Mouse (Mus musculus): ENCODE measurements around the gene Cep295nl.
"Not testable (repeated sequence)": the region's sequence is repeated elsewhere in the genome, so short reads cannot be mapped to it uniquely, and the experiment has no call there.

Gene Cep295nl

DNA sequence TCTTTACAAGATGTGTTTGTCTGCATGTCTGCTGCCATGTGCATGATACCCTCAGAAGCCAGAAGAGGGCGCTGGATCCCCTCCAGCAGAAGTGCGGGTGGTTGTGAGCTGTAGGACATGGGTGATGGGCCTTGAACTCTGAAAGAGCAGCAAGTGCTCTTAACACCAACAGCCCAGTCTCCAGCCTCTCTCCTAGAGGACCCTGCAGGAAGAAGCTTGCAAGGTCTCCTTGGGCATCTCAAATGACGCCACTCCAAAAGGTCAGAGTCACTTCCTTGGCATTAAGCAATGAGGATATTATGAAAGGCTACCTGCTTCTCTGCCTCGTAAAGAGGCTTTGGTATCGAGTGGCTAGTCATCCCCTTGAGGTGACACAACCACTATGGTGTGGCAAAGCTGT lies 23.6 kb downstream of the Cep295nl start:
- peak in 1 of 2 experiments; percentile 24 for DNase-seq

DNA sequence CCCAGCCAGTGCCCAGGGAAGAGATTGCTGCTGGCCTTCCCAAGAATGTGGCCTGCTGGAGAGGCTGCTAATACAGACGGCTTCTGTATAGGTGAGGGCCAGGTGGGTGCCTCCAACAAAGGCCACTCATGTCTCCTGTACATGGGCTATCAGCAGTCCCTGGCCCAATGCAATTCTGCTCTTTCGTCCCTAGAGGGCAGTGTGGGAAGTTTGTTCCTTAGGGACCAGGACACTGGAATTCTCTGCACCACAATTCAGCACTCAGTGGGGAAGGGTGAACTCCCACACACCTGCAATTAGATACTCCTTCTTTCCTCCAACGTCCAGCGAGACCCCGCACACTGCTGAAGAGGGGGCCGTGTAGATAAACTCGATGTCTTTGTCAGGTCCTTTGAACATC lies 25.2 kb downstream of the Cep295nl start:
- DNase-seq: peak; percentile 34 to 55

DNA sequence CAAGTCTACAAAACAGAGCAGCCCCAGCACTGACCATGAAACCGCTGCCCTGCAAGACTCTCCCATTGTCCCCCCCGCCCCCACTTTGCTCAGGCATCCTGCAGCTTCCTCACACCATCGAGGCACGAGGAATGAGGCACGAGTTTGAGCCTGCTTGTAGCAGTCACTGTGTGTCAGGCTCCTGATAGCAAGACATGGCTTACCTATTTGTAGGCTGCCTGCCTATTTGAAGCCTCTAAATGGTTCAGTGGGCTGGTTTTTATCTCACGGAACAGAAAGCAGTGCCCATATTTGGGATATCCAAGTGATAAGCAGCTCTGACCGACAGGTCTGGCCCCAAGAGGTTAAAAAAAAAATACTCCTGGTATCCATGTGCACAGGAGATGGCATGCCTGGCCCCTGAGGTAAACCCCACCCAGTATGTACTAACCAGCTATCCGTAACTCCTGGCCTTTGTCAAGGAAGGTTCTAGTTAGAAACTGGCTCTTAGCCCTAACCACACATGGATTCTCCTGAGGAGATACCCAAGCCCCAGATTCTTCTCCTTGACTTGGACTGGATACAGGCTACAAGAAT lies 26.0 kb downstream of the Cep295nl start:
- DNase-seq: no peak

DNA sequence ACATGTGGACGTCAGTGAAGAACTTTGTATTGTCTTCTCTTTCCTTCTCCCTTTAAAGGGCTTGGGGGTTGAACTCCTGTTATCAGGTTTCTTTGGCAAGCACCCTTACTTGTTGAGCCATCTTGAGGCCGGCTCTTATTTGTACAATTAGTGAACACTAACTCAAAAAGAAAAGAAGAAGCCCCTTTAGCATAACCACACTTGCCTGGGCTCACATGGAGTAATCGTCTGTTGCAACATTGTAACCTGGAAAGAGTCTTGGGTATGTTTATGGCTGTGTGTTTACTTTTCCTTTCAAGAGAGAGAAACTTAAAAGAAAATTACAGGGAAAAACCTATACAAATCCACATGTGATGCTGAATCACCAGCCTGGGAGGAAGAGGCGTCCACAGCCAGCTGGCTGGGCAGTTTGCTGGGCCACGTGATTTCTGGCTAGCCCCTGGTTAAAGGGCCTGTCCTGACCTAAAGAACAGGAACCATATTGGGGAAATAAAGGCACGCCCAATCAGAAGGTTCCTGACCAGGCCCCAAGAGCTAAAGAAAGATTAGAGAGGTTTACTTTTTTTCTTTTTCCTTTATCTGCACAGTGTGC lies 30.1 kb downstream of the Cep295nl start:
- no peak for DNase-seq

DNA sequence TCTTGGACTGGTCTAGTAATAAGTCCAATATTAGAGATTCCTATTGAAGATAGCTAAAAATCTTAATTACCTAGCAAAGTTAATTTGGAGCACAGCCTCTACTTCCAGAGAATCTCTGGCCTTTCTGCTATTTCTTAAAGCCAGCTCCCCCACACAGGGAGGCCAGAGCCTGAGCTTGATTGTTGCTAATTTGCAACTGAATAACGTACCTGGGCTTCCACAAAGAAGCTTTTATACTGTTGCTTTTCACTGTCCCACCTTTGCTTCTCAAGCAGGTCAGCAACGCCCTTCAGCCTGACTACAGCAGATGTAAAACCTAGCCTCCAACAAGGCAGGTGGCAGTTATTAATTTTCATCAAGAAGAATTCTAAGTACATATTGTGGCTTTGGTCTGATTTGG lies 34.3 kb downstream of the Cep295nl start:
- DNase-seq: not testable (repeated sequence)

DNA sequence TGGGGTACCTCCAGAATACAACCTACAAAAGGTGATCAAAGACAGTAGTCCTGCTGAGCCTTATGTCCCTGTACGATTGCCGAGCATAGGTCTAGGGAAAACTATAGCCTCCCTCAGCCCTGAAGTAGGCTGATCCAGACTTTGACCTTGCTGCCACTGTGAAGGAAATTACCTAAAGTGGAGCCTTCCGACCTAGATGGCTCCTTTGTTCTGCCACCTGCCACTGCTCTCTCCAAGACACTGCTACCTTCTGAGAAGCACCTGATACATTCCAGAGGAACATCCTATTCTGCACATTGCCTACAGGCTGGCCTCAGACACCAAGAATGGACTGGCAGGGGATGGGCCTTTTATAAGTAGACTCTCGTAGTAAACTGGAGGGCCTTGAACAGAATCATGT lies 38.3 kb downstream of the Cep295nl start:
- DNase-seq: not testable (repeated sequence)

DNA sequence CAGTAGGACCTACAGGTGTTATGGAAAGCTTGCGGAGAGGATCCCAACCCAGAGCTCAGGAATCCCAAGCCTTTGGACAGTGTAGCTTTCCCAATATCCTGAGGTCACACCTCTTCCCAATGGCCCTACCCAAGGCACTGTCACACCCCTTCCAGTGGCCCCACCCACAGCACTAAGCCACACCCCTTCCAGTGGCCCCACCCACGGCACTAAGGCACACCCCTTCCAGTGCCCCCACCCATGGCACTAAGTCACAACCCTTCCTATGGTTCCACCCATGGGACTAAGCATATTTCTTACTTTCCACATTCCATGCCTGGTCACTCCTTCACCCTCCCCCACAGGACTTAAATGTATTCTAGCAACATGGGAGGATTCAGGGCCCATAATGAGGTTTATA lies 43.5 kb downstream of the Cep295nl start:
- no peak for DNase-seq

DNA sequence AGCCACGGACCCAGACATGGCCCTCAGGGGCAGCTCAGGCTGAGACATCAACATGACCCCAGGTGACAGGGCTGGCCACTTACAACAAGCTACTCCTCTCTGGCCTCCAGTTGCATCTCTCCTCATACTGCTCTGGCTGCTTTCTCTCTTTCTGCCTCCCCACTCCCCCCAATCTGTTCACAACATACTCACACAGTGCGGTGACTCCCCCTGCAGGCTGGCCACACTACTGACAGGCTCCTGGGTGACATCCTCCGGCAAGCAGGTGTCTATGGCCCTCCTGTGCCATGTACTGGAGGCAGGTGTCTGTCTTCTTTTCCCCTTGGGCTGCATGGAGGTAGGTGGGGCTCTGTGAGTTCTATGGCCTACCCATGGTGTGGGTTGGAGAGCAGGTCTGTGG lies 44.3 kb downstream of the Cep295nl start:
- DNase-seq: no peak

DNA sequence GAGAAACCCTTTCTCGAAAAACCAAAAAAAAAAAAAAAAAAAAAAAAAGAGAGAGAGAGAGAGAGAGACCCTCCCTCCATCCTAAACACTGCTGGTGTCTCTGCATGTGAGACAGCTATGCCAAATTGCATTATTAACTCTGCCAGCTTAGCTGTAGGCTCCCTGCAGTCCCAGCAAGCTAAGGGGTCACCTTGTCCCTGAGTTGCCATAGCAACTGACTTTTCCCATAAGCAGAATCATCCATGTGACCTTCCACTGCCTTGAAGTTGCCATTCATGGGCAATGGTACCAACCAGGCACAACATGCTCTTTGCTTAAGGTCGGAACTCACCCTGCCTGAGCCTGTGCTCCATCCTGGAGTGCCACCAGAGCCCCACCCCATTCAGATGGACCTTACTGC lies 47.3 kb downstream of the Cep295nl start:
- no peak for DNase-seq

DNA sequence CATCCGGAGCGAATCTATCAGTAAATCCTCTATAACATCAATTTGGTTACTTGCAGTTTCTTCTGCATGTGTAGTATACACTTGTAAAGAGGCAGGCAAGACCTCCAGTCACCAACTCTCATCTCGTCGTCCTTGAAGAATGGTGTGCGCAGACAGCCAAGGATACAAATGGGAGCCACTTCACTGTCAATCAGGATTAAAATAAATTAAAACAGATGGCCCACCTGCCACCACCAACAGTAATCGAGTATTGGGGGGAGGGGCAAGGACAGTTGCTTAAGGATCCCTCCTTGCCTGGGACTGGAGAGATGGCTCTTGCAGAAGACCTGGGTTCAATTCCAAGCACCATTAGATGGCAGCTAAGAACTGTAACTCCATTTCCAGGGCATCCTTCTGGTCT lies 49.6 kb downstream of the Cep295nl start:
- DNase-seq: no peak

DNA sequence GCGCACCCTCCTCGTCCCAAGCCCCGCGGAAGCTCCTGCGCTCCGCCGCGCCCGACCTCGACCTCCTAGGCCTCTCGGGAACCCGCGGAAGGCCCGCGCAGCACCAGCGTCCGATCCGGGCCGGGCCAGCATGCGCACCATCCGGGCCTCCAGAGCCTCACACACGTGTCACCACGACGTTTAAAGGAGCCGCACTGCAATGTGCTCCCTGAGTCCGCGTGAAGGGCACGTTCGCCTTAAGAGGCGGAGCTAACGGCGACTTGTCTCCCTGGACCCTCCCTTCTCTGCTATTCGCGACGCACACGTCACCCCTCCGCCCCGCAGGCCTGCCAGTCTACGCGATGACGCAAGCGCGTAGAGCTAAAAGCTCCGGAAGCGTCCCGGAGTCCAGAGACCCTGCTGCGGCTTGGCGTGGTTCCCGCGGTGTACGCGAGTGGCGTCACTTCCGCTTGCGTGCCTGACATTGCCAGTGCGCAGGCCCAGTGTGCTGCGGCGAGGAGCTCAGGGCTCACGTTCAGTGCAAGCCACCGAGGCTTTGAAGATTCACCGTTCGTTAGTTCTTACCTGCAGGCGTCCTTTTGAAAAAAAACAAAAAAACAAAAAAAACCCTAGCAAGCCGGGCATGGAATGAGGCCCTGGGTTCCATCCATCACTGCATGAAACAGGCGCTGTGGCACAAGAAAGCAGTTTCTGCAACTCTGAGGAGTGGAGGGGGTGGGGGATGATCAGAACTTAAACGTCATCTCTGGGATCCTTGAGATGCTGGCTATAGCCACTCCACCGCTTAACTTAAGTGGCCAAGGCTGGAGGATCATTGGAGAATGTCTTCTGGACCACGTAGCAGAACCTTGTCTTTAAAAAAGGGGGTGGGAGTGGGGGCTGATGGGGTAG lies 52.1 kb downstream of the Cep295nl start, which contains the start of gene Usp36:
Gene Usp36 (minus strand): TSS at position 246 of the 891 bp plus-strand sequence.
- peak; percentile 100 for DNase-seq

DNA sequence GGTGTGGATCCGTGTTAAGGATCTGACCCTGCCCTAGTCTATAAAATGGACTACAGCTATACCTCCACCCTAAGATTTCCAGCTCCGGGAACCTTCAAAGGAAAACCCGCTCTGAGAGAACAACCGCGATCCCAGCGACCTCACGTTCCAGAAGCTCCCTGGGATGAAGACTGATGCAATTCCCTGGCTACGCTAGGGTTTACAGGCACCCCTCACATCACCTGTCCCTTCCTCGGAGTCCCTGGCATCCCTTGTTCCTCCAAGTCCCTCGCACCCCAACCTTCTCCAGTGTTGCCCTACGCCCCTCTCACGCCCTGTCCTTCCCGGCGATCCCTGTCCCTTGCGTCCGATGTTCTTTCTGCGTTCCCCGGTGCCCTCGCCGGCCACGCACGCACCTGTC lies 52.7 kb downstream of the Cep295nl start:
- DNase-seq: no peak

DNA sequence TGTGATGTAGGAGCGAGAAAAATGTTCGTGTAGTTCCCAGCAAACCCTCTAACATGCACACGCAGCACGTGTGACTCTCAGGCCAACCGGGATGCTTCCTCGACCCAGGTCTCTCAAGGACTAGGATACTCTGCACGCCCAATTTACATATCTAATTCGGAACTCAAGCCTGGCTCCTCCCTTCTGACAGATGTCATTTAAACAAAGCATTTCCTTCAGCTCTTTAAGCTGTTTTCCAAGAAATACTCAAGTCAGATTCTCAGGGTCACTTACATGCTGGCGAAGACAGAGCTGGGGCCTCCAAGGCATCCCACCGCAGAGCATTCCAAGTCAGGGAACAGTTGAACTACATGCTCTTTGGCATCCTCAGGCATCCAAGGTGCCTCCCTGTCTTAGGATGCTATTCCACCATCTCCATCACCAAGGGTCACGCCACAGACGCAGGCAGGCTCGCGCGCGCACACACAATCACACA lies 53.2 kb downstream of the Cep295nl start:
- peak in 1 of 2 experiments; percentile 27 for DNase-seq

DNA sequence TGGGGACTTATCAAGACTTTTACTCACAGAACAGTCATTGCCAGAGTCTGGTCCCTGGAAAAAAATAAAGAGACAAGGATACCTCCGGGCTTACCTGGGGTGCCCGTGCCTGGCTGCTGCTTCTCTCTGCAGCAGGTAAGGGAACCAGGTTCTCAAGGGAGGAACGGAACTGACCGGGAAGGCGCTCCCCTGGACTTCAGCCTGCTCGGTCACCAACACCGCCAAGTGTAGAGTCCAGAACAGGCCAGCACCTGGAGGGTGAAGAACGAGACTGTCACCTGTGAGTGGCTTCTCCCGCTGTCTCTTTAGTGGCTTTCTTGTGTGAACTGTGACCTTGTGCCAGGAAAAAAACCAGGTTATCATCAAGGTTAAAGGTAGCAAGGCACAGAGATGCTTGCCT lies 54.7 kb downstream of the Cep295nl start:
- DNase-seq: no peak

DNA sequence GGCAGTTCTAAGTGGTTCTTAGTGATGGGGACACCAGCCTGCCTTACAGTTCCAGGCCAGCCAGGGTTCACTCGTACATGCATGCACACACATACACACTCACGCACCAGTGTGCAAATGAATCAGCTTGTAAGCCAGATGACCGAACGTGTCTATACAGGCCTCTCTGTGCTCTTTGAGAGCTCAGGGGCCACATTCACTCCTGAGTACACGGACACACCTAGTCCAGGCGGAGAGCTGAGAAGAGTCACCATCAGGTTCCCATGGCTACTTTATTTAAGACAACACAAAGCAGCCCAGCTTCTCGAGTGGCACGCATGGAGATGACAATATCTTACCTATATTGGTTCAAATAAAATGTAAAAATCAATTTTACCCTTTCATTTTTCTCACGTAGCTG lies 55.9 kb downstream of the Cep295nl start:
- DNase-seq: no peak

DNA sequence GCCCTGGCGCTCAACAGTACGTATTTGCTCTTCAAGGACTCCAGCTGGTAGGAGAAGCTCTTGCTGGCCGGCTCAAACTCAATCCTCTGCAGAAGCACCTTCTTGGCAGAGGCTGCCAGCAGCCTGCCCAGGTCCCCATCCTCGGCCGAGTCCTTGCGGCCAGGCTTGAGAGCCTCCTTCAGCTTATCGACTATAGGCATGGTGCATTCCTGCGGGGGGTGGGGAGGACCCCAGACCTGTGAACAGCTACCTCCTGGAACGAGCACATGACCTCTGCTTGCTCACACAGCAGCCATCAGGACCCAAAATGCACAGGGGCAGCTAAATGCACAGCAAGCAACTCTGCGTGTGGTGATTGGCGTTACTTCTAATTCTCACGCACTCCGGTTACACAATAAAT lies 56.5 kb downstream of the Cep295nl start:
- DNase-seq: no peak
